Mouse (Mus musculus): ENCODE results near the gene Vps11. TPM values are rescaled to one million over a fixed set of nuclear protein-coding genes. Genes with fewer than 3 reads are reported as not detected.
"Not testable (repeated sequence)": the region's sequence is repeated elsewhere in the genome, so short reads cannot be mapped to it uniquely, and the experiment has no call there.

Vps11 gene
- polyA plus RNA-seq, 1 experiment = 22.8 TPM

GRCm38 (mm10) chr9:44378153-44378730 lies 16.8 kb upstream of the Vps11 start:
- 72% methylated on average over 5 of the region's 5 CpGs for WGBS

GRCm38 (mm10) chr9:44377335-44377734 lies 15.9 kb upstream of the Vps11 start:
- 79% methylated on average over 2 of the region's 2 CpGs for WGBS
- DNase-seq (ENCODE audit: low read depth, low spot score) = not testable (repeated sequence)

More at GRCm38 (mm10) chr9:44378153-44378730, 16.8 kb upstream of the Vps11 start:
- DNase-seq (ENCODE audit: low read depth, low spot score) = no peak

GRCm38 (mm10) chr9:44376141-44376540 lies 14.7 kb upstream of the Vps11 start:
- no peak for DNase-seq (ENCODE audit: low read depth, low spot score)
- WGBS = 89% methylated on average over 6 of the region's 6 CpGs

GRCm38 (mm10) chr9:44373386-44373785 lies 11.9 kb upstream of the Vps11 start:
- DNase-seq (ENCODE audit: low read depth, low spot score) = no peak

GRCm38 (mm10) chr9:44364480-44364879 lies 3.0 kb upstream of the Vps11 start:
- DNase-seq (ENCODE audit: low read depth, low spot score) = no peak
- 67% methylated on average over 3 of the region's 3 CpGs for WGBS

- WGBS = 32% methylated on average over 4 of the region's 4 CpGs
- not testable (repeated sequence) for DNase-seq (ENCODE audit: low read depth, low spot score)
These were observed 461 bp upstream of the Vps11 start for GRCm38 (mm10) chr9:44361931-44362330.

- no peak for DNase-seq (ENCODE audit: low read depth, low spot score)
- 64% methylated on average over 4 of the region's 4 CpGs for WGBS
These were observed 4.3 kb downstream of the Vps11 start for GRCm38 (mm10) chr9:44357207-44357606.

- no peak for DNase-seq (ENCODE audit: low read depth, low spot score)
- 86% methylated on average over 6 of the region's 6 CpGs for WGBS
These were observed 8.3 kb downstream of the Vps11 start for GRCm38 (mm10) chr9:44353142-44353541.

- whole genome bisulfite sequencing = 81% methylated on average over 10 of the region's 10 CpGs
- no peak for DNase-seq (ENCODE audit: low read depth, low spot score)
These were observed 9.1 kb downstream of the Vps11 start for GRCm38 (mm10) chr9:44352337-44352736.

GRCm38 (mm10) chr9:44351396-44351795 lies 10.1 kb downstream of the Vps11 start:
- no peak for DNase-seq (ENCODE audit: low read depth, low spot score)
- 93% methylated on average over 4 of the region's 4 CpGs for WGBS

GRCm38 (mm10) chr9:44348546-44348945 lies 12.9 kb downstream of the Vps11 start:
- 97% methylated on average over 4 of the region's 4 CpGs for WGBS
- DNase-seq (ENCODE audit: low read depth, low spot score) = no peak

GRCm38 (mm10) chr9:44347621-44348020 lies 13.8 kb downstream of the Vps11 start:
- 74% methylated on average over 4 of the region's 4 CpGs for WGBS
- no peak for DNase-seq (ENCODE audit: low read depth, low spot score)

GRCm38 (mm10) chr9:44347166-44347565 lies 14.3 kb downstream of the Vps11 start:
- WGBS = 84% methylated on average over 9 of the region's 9 CpGs

GRCm38 (mm10) chr9:44345570-44346433 lies 15.7 kb downstream of the Vps11 start:
- DNase-seq (ENCODE audit: low read depth, low spot score) = no peak
- WGBS = 87% methylated on average over 6 of the region's 6 CpGs

More at GRCm38 (mm10) chr9:44347166-44347565, 14.3 kb downstream of the Vps11 start:
- DNase-seq (ENCODE audit: low read depth, low spot score) = no peak

- DNase-seq (ENCODE audit: low read depth, low spot score) = no peak
- WGBS = under 1% methylated on average over 39 of the region's 39 CpGs
These were observed 17.6 kb downstream of the Vps11 start, which contains the start of gene Hmbs for GRCm38 (mm10) chr9:44343781-44344421. Gene Hmbs, minus strand, starts transcription at chr9:44344228.

GRCm38 (mm10) chr9:44343290-44343689 lies 18.2 kb downstream of the Vps11 start:
- 4% methylated on average over 6 of the region's 6 CpGs for WGBS
- no peak for DNase-seq (ENCODE audit: low read depth, low spot score)

GRCm38 (mm10) chr9:44342605-44343004 lies 18.9 kb downstream of the Vps11 start:
- 52% methylated on average over 1 of the region's 1 CpGs for whole genome bisulfite sequencing

GRCm38 (mm10) chr9:44342173-44342572 lies 19.3 kb downstream of the Vps11 start:
- 69% methylated on average over 3 of the region's 3 CpGs for WGBS
- no peak for DNase-seq (ENCODE audit: low read depth, low spot score)

More at GRCm38 (mm10) chr9:44342605-44343004, 18.9 kb downstream of the Vps11 start:
- no peak for DNase-seq (ENCODE audit: low read depth, low spot score)

- WGBS = 90% methylated on average over 5 of the region's 5 CpGs
- DNase-seq (ENCODE audit: low read depth, low spot score) = no peak
These were observed 20.0 kb downstream of the Vps11 start for GRCm38 (mm10) chr9:44341487-44341886.

- 82% methylated on average over 5 of the region's 5 CpGs for WGBS
- DNase-seq (ENCODE audit: low read depth, low spot score) = no peak
These were observed 22.9 kb downstream of the Vps11 start for GRCm38 (mm10) chr9:44338574-44338973.

Measured in large intestine, adult 2 months (tissue).